Mouse (Mus musculus): ENCODE measurements around the gene Tbc1d22b.
"Not testable (repeated sequence)": the region's sequence is repeated elsewhere in the genome, so short reads cannot be mapped to it uniquely, and the experiment has no call there.

Gene Tbc1d22b

GRCm38 (mm10) chr17:29589221-29589898 is 39.8 kb downstream of the Tbc1d22b start:
- in situ Hi-C loops (cut with MboI; ENCODE audit: low sequenced_read_pairs), result no loop called here

- in situ Hi-C loops (cut with MboI; ENCODE audit: low sequenced_read_pairs), result no loop called here
These were observed 46.5 kb downstream of the Tbc1d22b start for GRCm38 (mm10) chr17:29595891-29596770.

- in situ Hi-C loops (cut with MboI; ENCODE audit: low sequenced_read_pairs), result no loop called here
These were observed 47.2 kb downstream of the Tbc1d22b start for GRCm38 (mm10) chr17:29596771-29597132.

DNA sequence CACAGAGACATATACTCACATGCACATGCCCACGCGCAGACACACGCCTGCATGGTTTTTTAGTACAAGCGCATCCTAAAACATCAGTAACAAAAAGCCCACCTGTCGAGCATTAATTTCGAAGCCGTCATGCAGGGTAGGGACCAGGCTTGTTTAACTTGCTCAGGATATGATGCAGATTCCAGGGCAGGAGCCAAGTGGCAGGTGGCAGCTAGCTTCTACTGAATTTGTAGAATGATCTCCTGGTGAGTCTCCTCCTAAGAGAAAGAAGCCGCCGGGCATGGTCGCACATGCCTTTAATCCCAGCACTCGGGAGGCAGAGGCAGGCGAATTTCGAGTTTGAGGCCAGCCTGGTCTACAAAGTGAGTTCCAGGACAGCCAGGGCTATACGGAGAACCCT is 49.5 kb downstream of the Tbc1d22b start:
- in situ Hi-C loops (cut with MboI; ENCODE audit: low sequenced_read_pairs), result no loop called here

DNA sequence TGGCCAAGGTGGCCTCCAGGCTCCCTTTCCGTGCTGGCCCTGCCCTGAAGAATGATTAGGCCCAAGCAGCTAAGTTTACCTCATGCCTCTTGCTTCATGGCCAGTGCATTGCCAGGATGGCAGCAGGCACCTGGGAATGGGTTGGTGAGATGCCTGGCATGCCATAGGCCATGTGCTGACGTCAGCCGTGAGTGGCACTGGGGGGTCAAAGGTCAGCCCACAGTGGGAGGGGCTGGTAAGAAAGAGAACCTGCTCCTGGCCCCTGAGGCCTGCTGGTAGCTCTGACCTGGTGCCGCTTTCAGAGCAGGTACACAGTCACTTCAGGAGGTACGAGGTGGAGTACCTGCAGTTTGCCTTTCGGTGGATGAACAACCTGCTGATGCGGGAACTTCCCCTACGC is 50.0 kb downstream of the Tbc1d22b start:
- in situ Hi-C loops (cut with MboI; ENCODE audit: low sequenced_read_pairs), result no loop called here

GRCm38 (mm10) chr17:29601391-29601790 is 51.8 kb downstream of the Tbc1d22b start:
- in situ Hi-C loops (cut with MboI; ENCODE audit: low sequenced_read_pairs), result no loop called here

GRCm38 (mm10) chr17:29603283-29603682 is 53.7 kb downstream of the Tbc1d22b start:
- in situ Hi-C loops (cut with MboI; ENCODE audit: low sequenced_read_pairs), result no loop called here

DNA sequence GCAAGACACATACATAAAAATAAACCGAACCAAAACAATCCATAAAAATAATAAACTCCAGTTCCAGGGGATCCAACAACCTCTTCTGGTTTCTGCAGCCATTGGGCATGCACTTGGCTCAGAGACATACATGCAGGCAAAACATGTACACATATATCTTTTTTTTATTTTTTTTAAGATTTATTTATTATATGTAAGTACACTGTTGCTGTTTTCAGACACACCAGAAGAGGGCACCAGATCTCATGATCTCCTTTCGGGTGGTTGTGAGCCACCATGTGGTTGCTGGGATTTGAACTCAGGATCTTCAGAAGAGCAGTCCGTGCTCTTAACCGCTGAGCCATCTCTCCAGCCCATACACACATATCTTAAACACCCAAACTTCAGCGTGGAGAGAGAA is 63.9 kb downstream of the Tbc1d22b start:
- in situ Hi-C loops (cut with MboI; ENCODE audit: low sequenced_read_pairs), result not testable (repeated sequence)

DNA sequence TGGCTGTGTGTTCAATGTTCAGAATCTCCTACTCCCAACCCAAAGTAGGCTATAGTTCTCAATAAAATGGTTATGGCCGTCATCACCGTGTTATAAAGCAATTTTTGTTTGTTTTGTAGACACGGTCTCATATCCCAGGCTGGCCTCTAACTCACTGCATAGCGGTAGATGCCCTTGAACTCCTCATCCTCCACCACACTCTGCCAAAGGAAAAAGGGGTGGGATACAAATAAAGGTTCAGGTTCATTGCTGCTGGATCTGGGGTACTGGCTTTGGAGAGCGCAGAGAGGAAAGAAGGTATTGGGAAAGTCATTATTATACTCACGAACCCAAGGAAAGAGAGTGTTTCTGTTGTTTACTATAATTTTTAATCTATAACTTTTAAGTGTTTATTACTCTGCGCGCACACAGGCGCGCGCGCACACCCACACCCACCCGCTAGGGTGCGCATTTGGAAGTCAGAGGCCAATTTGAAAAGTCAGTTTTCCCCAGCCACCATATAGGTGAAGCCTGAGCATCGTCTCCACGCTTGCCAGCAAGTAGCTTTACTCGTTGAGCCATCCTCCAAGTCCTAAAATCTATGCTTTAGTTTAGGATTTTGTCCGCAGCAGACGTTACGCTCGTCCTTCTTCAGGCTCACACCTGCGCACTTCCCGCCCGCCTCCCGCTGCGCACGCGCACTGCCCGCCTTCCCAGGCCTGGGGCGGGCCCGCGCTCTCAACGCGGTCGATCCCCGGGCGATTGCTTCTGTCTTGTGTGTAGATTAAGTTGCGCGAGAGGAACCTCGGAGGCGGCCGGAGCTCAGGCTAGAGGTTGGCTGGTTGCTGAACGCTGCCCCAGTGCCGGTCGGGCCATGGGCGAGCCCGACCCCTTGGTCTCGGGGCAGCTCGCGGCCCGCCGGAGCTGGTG is 64.8 kb downstream of the Tbc1d22b start, which contains the start of the genes Rnf8 and Gm28043:
Rnf8 (plus strand) TSS at position 676 of the 909 bp plus-strand sequence.
Gm28043 (plus strand) TSS at position 762 of the 909 bp plus-strand sequence.
- in situ Hi-C loops (cut with MboI; ENCODE audit: low sequenced_read_pairs), result no loop called here

GRCm38 (mm10) chr17:29615024-29615551 is 65.5 kb downstream of the Tbc1d22b start:
- in situ Hi-C loops (cut with MboI; ENCODE audit: low sequenced_read_pairs), result no loop called here

GRCm38 (mm10) chr17:29615616-29616015 is 66.0 kb downstream of the Tbc1d22b start:
- in situ Hi-C loops (cut with MboI; ENCODE audit: low sequenced_read_pairs), result no loop called here

GRCm38 (mm10) chr17:29619231-29619630 is 69.6 kb downstream of the Tbc1d22b start:
- in situ Hi-C loops (cut with MboI; ENCODE audit: low sequenced_read_pairs), result no loop called here

GRCm38 (mm10) chr17:29623488-29623887 is 73.9 kb downstream of the Tbc1d22b start:
- in situ Hi-C loops (cut with MboI; ENCODE audit: low sequenced_read_pairs), result no loop called here

GRCm38 (mm10) chr17:29627285-29627684 is 77.7 kb downstream of the Tbc1d22b start:
- in situ Hi-C loops (cut with MboI; ENCODE audit: low sequenced_read_pairs), result no loop called here

- in situ Hi-C loops (cut with MboI; ENCODE audit: low sequenced_read_pairs), result no loop called here
These were observed 79.4 kb downstream of the Tbc1d22b start for GRCm38 (mm10) chr17:29628946-29629345.

DNA sequence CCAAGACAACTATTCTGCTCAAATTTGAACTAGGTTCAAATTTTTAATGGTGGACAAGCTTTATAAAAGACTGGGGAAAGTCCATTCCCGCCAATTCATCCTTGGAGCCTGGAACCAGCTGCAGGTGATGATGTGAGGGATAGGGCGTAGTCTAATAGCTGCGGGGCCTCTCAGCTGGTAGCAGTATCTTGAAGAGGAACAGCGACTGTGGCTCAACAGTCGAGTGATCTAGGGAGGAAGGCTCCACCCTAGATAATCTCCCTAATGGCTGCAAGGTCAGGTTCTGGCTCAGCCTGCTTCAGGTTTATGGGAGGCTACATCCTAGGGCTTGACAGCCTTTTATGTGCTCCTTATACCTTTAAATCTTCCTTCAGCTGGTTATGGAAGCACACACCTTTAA is 80.0 kb downstream of the Tbc1d22b start:
- in situ Hi-C loops (cut with MboI; ENCODE audit: low sequenced_read_pairs), result no loop called here

DNA sequence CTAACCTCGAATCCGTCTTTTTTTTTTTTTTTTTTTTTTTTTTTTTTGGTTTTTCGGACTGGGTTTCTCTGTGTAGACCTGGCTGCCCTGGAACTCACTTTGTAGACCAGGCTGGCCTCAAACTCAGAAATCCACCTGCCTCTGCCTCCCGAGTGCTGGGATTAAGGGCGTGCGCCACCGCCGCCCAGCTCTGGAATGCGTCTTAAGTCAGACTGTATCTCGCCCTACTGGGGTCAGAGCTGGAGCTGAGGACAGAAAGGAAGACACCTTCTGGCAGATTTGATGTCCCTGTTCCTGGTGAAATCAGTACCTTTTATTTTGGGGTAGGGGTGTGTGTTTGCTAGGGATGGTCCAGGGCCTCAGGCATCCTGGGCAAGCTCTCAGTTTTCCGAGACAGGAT is 82.7 kb downstream of the Tbc1d22b start:
- in situ Hi-C loops (cut with MboI; ENCODE audit: low sequenced_read_pairs), result no loop called here

- in situ Hi-C loops (cut with MboI; ENCODE audit: low sequenced_read_pairs), result no loop called here
These were observed 85.9 kb downstream of the Tbc1d22b start for GRCm38 (mm10) chr17:29635492-29635891.

GRCm38 (mm10) chr17:29636118-29636517 is 86.5 kb downstream of the Tbc1d22b start:
- in situ Hi-C loops (cut with MboI; ENCODE audit: low sequenced_read_pairs), result no loop called here

- in situ Hi-C loops (cut with MboI; ENCODE audit: low sequenced_read_pairs), result no loop called here
These were observed 87.8 kb downstream of the Tbc1d22b start for GRCm38 (mm10) chr17:29637377-29637776.

- in situ Hi-C loops (cut with MboI; ENCODE audit: low sequenced_read_pairs), result no loop called here
These were observed 88.3 kb downstream of the Tbc1d22b start for GRCm38 (mm10) chr17:29637895-29638294.
